27 mouse cellular contexts compared by ENCODE assay signal in genomic region chr17:72863226-72863625, GRCm38 (mm10). TPM values are rescaled to one million over a fixed set of nuclear protein-coding genes. Genes with fewer than 3 reads are reported as not detected.
DNase-seq lines count a peak whose midpoint lies in the region; TF ChIP-seq lines count a peak whose summit lies in the region.
"Had no signal": no experiment of that assay in that cellular context is flagged by ENCODE, and none has a peak within 500 bp of the region (broad histone marks: within the 10 kb centered on the region; RNA-seq: fewer than 3 reads in every experiment).

No protein-coding gene starts in this region.

- H3K4me1 ChIP-seq in bone marrow, adult 2 months (ENCODE audit: control insufficient read depth, insufficient read depth, low read length) = no peaks in the 10 kb centered on the region
- H3K4me1 ChIP-seq: forebrain, embryonic 13.5 days; hindbrain, embryonic 15.5 days; limb, embryonic 10.5 days; limb, embryonic 15.5 days; neural tube, embryonic 12.5 days had no signal

- H3K27ac ChIP-seq in bone marrow, adult 2 months (ENCODE audit: control insufficient read depth, insufficient read depth, low read depth, low read length, poor library complexity) = no peak overlapping the region
- H3K27ac ChIP-seq: forebrain, embryonic 13.5 days; gastrocnemius, adult 2 months; heart, embryonic 15.5 days; hindbrain, embryonic 15.5 days; limb, embryonic 10.5 days; limb, embryonic 15.5 days; liver, embryonic 14.5 days; neural tube, embryonic 12.5 days; stomach, postnatal 0 days had no signal

- WGBS in bone marrow, adult 2 months = 72% methylated on average over 10 of the region's 10 CpGs

- peak; percentile 8; the same call in 1 of the 2 replicates for TF ChIP-seq CTCF in bone marrow, adult 2 months (IDR thresholded peaks at IDR 0.05; ENCODE audit: control insufficient read depth, insufficient read depth, low read length)

- H3K4me3 ChIP-seq in bone marrow, adult 2 months (replicated peaks; ENCODE audit: control insufficient read depth, low read depth, low read length) = no peak overlapping the region
- H3K4me3 ChIP-seq: forebrain, embryonic 13.5 days; gastrocnemius, adult 2 months; heart, embryonic 15.5 days; hindbrain, embryonic 15.5 days; limb, embryonic 10.5 days; limb, embryonic 15.5 days; neural tube, embryonic 12.5 days had no signal

- DNase-seq in gastrocnemius, adult 18-20 months (ENCODE audit: low spot score) = peak; percentile 5
- DNase-seq in gastrocnemius, postnatal 10 days = no peak
- peak; percentile 10 for DNase-seq in kidney, postnatal 14 days
- DNase-seq in kidney, adult 11 months = no peak
- DNase-seq in 416B (ENCODE audit: low read depth) = peak; percentile 74
- DNase-seq in retina, embryonic 14.5 days (ENCODE audit: low spot score) = no peak
- DNase-seq: adrenal gland, adult 8-10 months; cerebellum, adult 11-12 months; cerebellum, adult 9-11 months; gastrocnemius, adult 2 months; kidney, adult 9 months; kidney, postnatal 10 days; layer of hippocampus, adult 9-11 months; lung, embryonic 14.5 days; right cerebral cortex, postnatal 4 days; thymus, adult 18-20 months; thymus, postnatal 36 days had no signal

- TF ChIP-seq POLR2A in bone marrow, adult 2 months (IDR thresholded peaks at IDR 0.05; ENCODE audit: borderline replicate concordance, control insufficient read depth, low read depth, low read length) = no peak

RNA-seq across cellular contexts. Expression of gene Ypel5, which starts 27.0 kb away (rescaled TPM):
- 10 to 100 TPM; 30.2 to 30.7 TPM for total RNA-seq in gastrocnemius, adult 18-20 months (2021)
- total RNA-seq in gastrocnemius, postnatal 10 days (2021) = 10 to 100 TPM; 30.6 to 32.5 TPM
- 62.9 and 68.6 TPM in 2 replicates for polyA plus RNA-seq in bone marrow, adult 2 months (2011; ENCODE audit: insufficient read depth, insufficient read length, low replicate concordance, missing spikeins)

RNA-seq across cellular contexts. Expression of gene Lbh, which starts 54.9 kb away (rescaled TPM):
- total RNA-seq in gastrocnemius, adult 18-20 months (2021) = 1 to 10 TPM; 4.2 to 8.4 TPM
- total RNA-seq in gastrocnemius, postnatal 10 days (2021) = 10 to 100 TPM; 21.5 to 26.9 TPM
- polyA plus RNA-seq in bone marrow, adult 2 months (2011; ENCODE audit: insufficient read depth, insufficient read length, low replicate concordance, missing spikeins) = 19.3 and 31.8 TPM in 2 replicates
- total RNA-seq: MEL had no signal

Comparison
In these comparisons a context has a peak if more than half of its experiments do, and no peak if none do; other contexts are left out.
1. DNase-seq: peak in gastrocnemius, adult 18-20 months (single experiment), kidney, postnatal 14 days (single experiment) and 416B (single experiment); none in gastrocnemius, postnatal 10 days (single experiment), kidney, adult 11 months (single experiment) and retina, embryonic 14.5 days (single experiment).